Mouse (Mus musculus) embryonic facial prominence, embryonic 11.5 days (tissue): ENCODE measurements around the gene Rgs8. TPM values are rescaled to one million over a fixed set of nuclear protein-coding genes. Genes with fewer than 3 reads are reported as not detected.

Experiments
- ATAC-seq: fragments of 200-750 bp; cut with Nextera tagmentation; replicated peaks from 2 replicates; pipeline ENCODE4 v1.8.0; 2017; ENCODE audit warnings: low read depth; ENCODE audit not compliant: insufficient number of reproducible peaks, low FRiP score, low TSS enrichment
- DNase-seq: peaks from one replicate; pipeline ENCODE4 v3.0.0-alpha.2; 2015; ENCODE audit warnings: low spot score
- H3K27ac ChIP-seq: fragments of 300-500 bp; sonication (generic); replicated peaks from 2 replicates; pipeline ENCODE4 v1.5.1; 2014; ENCODE audit warnings: mild to moderate bottlenecking, low read depth, low read length, control low read depth
- H3K27me3 ChIP-seq: fragments of 300-500 bp; sonication (generic); 2 replicates; pipeline ENCODE4 v1.6.1; 2014; ENCODE audit warnings: mild to moderate bottlenecking, low read length, moderate library complexity, mixed read lengths; ENCODE audit not compliant: control insufficient read depth, insufficient read depth
- H3K36me3 ChIP-seq: fragments of 300-500 bp; sonication (generic); replicated peaks from 2 replicates; pipeline ENCODE4 v1.6.1; 2014; ENCODE audit warnings: low read depth, mild to moderate bottlenecking, low read length, moderate library complexity, mixed read lengths; ENCODE audit not compliant: control insufficient read depth, insufficient read depth
- H3K4me1 ChIP-seq: fragments of 300-500 bp; sonication (generic); 2 replicates; pipeline ENCODE4 v1.6.1; 2014; ENCODE audit warnings: low read length, mixed read lengths; ENCODE audit not compliant: control insufficient read depth, insufficient read depth
- H3K4me2 ChIP-seq: fragments of 300-500 bp; sonication (generic); 2 replicates; pipeline ENCODE4 v1.6.1; 2014; ENCODE audit warnings: low read depth, mild to moderate bottlenecking, control low read depth, low read length, moderate library complexity
- H3K4me3 ChIP-seq: fragments of 300-500 bp; sonication (generic); 2 replicates; pipeline ENCODE4 v1.5.1; 2014; ENCODE audit warnings: low read depth, low read length, control low read depth
- H3K9ac ChIP-seq: fragments of 300-500 bp; sonication (generic); replicated peaks from 2 replicates; pipeline ENCODE4 v1.6.1; 2014; ENCODE audit warnings: mild to moderate bottlenecking, control low read depth, low read length
- H3K9me3 ChIP-seq: fragments of 300-500 bp; sonication (generic); replicated peaks from 2 replicates; pipeline ENCODE4 v1.6.1; 2016; ENCODE audit warnings: mild to moderate bottlenecking, low read length, inconsistent platforms, mixed read lengths; ENCODE audit not compliant: control insufficient read depth
- WGBS: fragments of 180-500 bp; shearing (Covaris S2); extraction: QIAGEN DNeasy Blood & Tissue Kit; methylation state at CpG from one replicate; pipeline ENCODE4 v1.1.7; 2014; 5-methylcytosine and 5-hydroxymethylcytosine counted together
- polyA plus RNA-seq: library from polyadenylated mRNA; unstranded; fragments of >200 nt; fragmentation: Nextera tagmentation; extraction: Ambion mirVana; gene quantifications from 2 replicates; pipeline ENCODE4 v1.2.1, GENCODE M21; 2014

Gene Rgs8
- polyA plus RNA-seq, 1 experiment from 2014 or later, result 1.9 TPM

DNA sequence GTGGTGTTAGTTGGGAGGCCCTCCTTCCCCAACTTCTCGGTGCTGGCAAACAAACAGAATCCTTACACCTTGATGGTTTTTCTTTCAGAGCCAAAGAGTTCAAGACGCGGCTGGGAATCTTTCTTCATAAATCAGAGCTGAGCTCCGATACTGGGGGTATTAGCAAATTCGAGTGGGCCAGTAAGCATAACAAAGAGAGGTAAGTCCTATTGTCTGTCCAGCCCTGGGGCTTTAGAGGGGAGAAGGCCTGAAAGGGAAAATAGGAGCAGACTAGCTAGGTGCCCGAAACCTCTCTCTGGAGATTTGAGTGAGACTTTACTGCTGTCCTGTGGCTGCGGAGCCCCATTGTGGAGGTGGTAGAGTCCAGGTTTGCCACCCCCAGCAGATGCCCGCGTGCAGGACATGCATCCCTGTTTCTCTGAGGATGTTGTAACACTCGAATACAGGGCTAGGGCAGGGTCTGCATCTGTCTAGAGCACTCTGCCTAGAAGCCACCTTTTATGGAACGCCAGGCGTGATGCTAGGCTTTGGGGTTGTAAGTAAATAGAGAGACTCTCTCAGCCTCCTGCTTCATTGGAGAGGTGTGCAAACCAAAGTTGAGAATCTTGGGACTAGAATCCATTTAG is 88.1 kb downstream of the Rgs8 start:
- Histone ChIP-seq H3K9ac (peak overlapping the region; percentile 41; the same call in 1 of the 2 replicates), H3K36me3 (no peaks in the 10 kb centered on the region), H3K9me3 (no peaks in the 10 kb centered on the region), H3K4me3 (peak overlapping the region; percentile 39), H3K4me1 (no peaks in the 10 kb centered on the region; the same call in 1 of the 2 replicates), H3K27me3 (peaks cover 6% of the 10 kb centered on the region), H3K27ac (no peak overlapping the region), H3K4me2 (peak overlapping the region; percentile 64)
- 25% methylated on average over 12 of the region's 12 CpGs for WGBS
- ATAC-seq (no peak), DNase-seq (no peak)

- Histone ChIP-seq H3K4me2 (peak overlapping the region; percentile 11; the same call in 1 of the 2 replicates), H3K9ac (no peak overlapping the region; the same call in 1 of the 2 replicates), H3K27ac (no peak overlapping the region), H3K4me1 (no peaks in the 10 kb centered on the region; the same call in 1 of the 2 replicates), H3K27me3 (peaks cover 6% of the 10 kb centered on the region), H3K4me3 (peak overlapping the region; percentile 39; the same call in 1 of the 2 replicates), H3K36me3 (no peaks in the 10 kb centered on the region), H3K9me3 (no peaks in the 10 kb centered on the region)
- WGBS, result 48% methylated on average over 18 of the region's 18 CpGs
- DNase-seq (no peak), ATAC-seq (no peak)
Measured at GRCm38 (mm10) chr1:153741551-153742316, 88.9 kb downstream of the Rgs8 start.

DNA sequence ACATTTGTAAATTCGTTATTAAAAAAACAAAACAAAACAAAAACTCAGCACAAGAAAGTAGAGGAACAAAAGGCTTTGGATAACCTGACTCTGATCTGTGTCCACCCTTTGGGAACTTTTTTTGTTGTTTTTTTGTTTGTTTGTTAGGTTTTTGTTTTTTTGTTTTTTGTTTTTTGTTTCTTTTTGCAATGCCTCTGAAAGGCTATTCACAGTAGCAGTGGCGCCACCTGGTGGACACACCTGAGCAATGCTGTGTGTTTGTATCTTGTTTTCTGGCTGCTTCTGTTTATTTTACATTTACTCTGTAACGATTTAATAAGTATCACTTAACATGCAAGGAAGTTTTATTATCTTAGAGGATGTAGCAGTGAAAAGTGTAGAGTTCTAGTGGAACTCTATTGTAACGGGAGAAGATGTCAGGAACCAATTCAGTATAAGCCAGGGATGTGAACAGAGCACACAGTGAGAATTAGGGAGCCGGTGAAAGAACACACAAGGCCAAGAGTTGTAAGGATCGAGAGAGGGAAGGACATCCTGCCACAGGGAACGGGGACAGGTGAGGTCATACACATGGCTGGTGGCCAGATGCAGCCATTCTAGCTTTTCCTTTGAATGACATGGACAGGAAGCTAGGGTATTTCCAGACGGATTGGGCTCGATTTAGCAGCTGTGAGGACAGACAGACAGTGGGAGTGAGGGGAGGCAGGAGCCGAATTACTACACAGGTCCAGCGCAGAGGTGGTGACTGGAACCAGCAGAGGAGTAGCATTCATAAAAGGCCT is 89.7 kb downstream of the Rgs8 start:
- no peaks in the 10 kb centered on the region for H3K36me3 ChIP-seq
- ATAC-seq, result no peak
- H3K4me1 ChIP-seq, result no peaks in the 10 kb centered on the region; the same call in 1 of the 2 replicates
- peaks cover 6% of the 10 kb centered on the region for H3K27me3 ChIP-seq
- H3K4me2 ChIP-seq, result no peak overlapping the region
- no peak overlapping the region for H3K9ac ChIP-seq
- no peak overlapping the region for H3K4me3 ChIP-seq
- DNase-seq, result peak; percentile 82
- no peaks in the 10 kb centered on the region for H3K9me3 ChIP-seq
- 55% methylated on average over 11 of the region's 11 CpGs for WGBS
- no peak overlapping the region for H3K27ac ChIP-seq

DNA sequence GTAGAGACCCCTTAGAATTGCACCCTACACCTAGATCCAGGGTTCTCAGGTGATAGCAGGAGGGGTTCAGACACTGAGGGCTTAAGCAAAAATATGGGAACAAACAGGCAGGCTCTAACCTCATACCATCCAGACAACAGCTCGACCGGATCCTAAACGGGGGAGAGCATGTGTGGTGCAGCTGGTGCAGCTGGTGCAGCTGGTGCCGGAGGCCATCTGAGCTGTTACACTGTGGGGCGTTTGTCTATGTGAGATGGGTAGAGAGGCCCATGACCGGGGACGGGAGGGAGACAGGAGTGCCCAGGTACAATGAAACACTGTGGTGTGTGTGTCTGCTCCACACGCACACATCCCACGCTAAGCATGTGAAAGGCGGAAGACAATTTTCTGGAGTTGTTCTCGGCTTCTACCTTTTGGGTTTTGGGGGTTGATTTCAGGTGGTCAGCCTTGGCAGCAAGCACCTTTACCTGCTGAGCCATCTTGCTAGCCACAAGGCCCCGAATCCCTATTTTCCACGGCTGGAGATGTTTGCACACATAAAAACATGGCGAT is 93.4 kb downstream of the Rgs8 start:
- DNase-seq (no peak), ATAC-seq (no peak; the same call in 1 of the 2 replicates)
- WGBS, result 76% methylated on average over 14 of the region's 14 CpGs
- H3K4me3 ChIP-seq, result no peak overlapping the region
- H3K4me2 ChIP-seq, result no peak overlapping the region
- H3K27ac ChIP-seq, result no peak overlapping the region
- no peaks in the 10 kb centered on the region for H3K9me3 ChIP-seq
- H3K27me3 ChIP-seq, result no peaks in the 10 kb centered on the region
- no peaks in the 10 kb centered on the region for H3K36me3 ChIP-seq
- no peaks in the 10 kb centered on the region for H3K4me1 ChIP-seq
- H3K9ac ChIP-seq, result no peak overlapping the region

GRCm38 (mm10) chr1:153746728-153747127 is 93.9 kb downstream of the Rgs8 start:
- peak; percentile 89 for DNase-seq
- Histone ChIP-seq H3K27ac (no peak overlapping the region), H3K4me2 (no peak overlapping the region), H3K4me1 (no peaks in the 10 kb centered on the region), H3K9me3 (no peaks in the 10 kb centered on the region), H3K27me3 (no peaks in the 10 kb centered on the region), H3K36me3 (no peaks in the 10 kb centered on the region), H3K4me3 (no peak overlapping the region), H3K9ac (no peak overlapping the region)
- 0 out of 2 replicates have a peak, but pooled peaks have one; percentile 22 for ATAC-seq
- 4% methylated on average over 12 of the region's 12 CpGs for WGBS

- no peaks in the 10 kb centered on the region for H3K36me3 ChIP-seq
- no peak overlapping the region; the same call in 1 of the 2 replicates for H3K9ac ChIP-seq
- no peak overlapping the region for H3K4me3 ChIP-seq
- 77% methylated on average over 12 of the region's 12 CpGs for WGBS
- no peak for ATAC-seq
- H3K27me3 ChIP-seq, result no peaks in the 10 kb centered on the region
- H3K4me1 ChIP-seq, result no peaks in the 10 kb centered on the region
- no peak for DNase-seq
- H3K27ac ChIP-seq, result no peak overlapping the region
- no peak overlapping the region for H3K4me2 ChIP-seq
- no peaks in the 10 kb centered on the region for H3K9me3 ChIP-seq
Measured at GRCm38 (mm10) chr1:153747861-153748530, 95.2 kb downstream of the Rgs8 start.

DNA sequence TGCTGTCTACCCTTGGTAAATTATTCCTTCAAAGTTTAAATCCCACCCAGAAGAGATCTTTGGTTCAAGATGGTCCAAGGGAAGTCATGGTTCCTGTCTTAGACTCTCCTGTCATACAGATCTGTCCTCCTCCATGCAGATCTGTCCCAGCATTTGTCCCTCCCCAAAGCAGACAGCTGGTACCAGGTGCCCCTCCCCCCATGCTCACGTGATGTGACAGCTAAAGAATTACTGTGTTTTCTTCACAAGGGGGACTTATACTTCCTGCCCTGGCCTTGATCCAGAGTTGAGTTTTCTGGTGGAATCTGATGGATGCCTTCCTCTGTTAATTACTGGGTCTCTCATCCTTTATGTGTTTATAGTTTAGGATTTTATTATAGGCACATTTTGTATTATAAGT is 95.7 kb downstream of the Rgs8 start:
- no peaks in the 10 kb centered on the region for H3K36me3 ChIP-seq
- H3K9ac ChIP-seq, result no peak overlapping the region; the same call in 1 of the 2 replicates
- no peaks in the 10 kb centered on the region for H3K4me1 ChIP-seq
- DNase-seq (peak; percentile 33), ATAC-seq (no peak)
- H3K27ac ChIP-seq, result no peak overlapping the region
- no peaks in the 10 kb centered on the region for H3K27me3 ChIP-seq
- H3K4me3 ChIP-seq, result no peak overlapping the region
- 7% methylated on average over 1 of the region's 1 CpGs for WGBS
- no peaks in the 10 kb centered on the region for H3K9me3 ChIP-seq
- no peak overlapping the region for H3K4me2 ChIP-seq
